Mouse (Mus musculus): ENCODE data around the gene Tmem208.

Gene Tmem208

DNA sequence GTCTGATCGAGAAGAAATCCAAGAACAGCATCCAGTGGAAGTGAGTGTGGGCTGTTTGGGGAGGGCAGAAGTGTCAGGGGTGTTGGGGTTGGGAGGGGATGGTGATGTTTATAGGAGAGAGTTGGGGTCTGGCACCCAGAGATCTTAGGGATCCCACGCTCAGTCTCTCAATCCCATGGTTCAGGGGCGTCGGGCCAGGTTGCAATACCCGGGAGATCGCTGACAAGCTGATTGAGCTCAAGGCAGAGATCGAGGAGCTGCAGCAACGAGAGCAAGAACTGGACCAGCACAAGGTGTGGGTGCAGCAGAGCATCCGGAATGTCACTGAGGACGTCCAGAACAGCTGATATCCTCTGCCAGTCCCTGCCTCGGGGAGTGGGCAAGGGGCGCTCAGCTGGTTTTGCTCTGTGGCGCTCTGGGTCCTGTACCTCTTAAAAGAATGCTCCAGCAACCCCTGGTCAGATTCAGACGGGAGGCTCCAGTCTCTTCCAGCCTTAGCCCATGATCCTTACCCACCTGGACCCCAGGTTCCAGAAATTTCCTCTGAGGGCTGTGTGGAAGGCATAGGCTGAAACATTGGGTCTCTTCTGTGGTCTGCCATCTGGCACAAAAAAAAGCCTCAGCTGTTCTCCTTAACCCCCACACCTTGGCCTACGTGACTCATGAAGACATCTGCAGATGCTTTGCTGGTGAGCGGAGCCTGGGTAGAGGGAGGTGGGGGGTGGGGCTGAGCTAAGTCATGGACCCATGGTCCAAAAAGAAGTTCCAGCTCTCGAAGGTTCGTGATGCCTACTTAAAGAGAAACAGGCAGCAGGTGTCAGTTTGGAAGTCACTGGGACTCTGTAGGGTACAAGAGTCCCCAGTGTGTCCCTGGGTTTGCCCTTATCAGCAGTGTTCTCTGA, 27.6 kb upstream of the Tmem208 start:
- no peak for DNase-seq (ENCODE audit: low spot score)

GRCm38 (mm10) chr8:105299962-105300361, 26.2 kb upstream of the Tmem208 start:
- peak; percentile 75 for DNase-seq (ENCODE audit: low spot score)

- no peak for DNase-seq (ENCODE audit: low spot score)
Measured at GRCm38 (mm10) chr8:105303396-105303795, 22.8 kb upstream of the Tmem208 start.

DNA sequence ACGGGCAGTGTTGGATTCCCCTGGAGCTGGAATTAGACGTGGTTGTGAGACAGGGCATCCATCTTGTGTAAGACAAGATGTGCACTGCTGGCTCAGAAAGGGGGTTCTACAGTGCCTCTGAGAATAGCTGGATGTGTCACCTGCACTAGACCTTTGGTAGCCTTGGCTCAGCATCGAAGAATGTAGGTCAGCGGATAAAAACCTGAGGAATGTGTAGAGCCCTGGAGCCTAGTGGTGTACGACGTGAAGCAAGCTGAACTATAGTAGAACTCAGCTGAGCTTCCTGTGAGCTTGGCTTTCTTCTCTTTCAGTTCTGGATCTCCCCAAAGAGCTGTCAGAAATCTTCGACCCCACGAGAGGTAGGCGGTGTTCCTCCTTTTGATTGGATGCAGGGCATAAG, 22.3 kb upstream of the Tmem208 start:
- no peak for DNase-seq (ENCODE audit: low spot score)

- DNase-seq (ENCODE audit: low spot score), result no peak
Measured at GRCm38 (mm10) chr8:105304325-105305210, 21.6 kb upstream of the Tmem208 start.

- no peak for DNase-seq (ENCODE audit: low spot score)
Measured at GRCm38 (mm10) chr8:105305211-105306145, 20.7 kb upstream of the Tmem208 start, which contains the start of gene Elmo3. Elmo3 (plus strand) TSS chr8:105305601.

DNA sequence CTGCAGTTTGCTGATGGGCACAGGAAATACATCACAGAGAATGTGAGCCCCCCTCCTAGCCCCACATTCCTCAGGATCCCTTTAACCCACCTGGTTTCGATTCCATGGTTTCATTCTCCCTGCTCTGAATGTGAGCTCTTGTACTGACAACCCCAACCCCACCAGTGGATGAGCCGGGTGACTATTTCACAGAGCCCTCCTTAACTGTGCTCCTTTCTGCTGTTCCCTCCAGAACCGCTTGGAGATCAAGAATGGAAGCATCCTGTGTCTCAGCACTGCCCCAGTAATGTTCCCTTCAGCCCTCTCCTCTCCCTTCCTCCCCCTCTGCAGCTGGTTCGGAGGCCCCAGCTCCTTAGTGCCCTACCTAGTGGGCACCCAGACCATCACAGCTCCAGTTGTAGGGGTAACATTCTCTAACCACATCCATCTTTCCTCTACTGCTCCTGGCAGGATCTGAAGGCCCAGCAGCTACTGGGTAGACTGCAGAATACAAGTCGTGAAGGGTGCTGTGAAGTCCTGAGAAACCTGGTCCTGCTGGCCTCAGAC, 19.9 kb upstream of the Tmem208 start:
- DNase-seq (ENCODE audit: low spot score), result no peak

DNA sequence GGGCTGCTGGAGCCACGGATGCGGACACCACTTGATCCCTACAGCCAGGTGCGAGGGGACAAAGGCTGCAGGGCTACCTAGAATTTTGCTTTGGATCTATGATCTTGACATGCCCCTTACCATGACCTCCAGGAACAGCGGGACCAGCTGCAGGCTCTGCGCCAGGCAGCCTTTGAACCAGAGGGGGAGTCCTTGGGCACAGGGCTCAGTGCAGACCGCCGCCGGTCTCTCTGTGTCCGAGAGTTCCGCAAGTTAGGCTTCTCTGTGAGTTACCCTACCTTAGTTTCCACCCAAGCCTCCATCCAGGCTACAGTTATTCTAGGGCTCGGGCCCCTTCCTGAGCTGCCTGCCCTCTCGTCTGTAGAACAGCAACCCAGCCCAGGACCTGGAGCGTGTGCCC, 18.5 kb upstream of the Tmem208 start:
- no peak for DNase-seq (ENCODE audit: low spot score)

DNA sequence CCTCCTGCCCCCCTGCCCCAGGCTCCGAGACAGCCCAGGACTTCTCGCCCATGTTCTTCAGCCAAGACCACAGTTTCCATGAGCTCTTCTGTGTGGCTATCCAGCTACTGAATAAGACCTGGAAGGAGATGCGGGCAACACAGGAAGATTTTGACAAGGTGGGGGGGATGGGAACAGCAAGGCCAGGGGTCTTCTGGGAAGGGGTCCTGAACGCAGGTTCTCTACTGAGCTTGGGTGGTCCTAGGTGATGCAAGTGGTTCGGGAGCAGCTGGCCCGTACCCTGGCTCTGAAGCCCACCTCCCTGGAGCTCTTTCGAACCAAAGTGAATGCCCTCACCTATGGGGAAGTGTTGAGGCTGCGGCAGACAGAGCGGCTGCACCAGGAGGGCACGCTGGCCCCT, 17.7 kb upstream of the Tmem208 start:
- no peak for DNase-seq (ENCODE audit: low spot score)

GRCm38 (mm10) chr8:105309142-105309847, 16.9 kb upstream of the Tmem208 start:
- DNase-seq (ENCODE audit: low spot score), result no peak

DNA sequence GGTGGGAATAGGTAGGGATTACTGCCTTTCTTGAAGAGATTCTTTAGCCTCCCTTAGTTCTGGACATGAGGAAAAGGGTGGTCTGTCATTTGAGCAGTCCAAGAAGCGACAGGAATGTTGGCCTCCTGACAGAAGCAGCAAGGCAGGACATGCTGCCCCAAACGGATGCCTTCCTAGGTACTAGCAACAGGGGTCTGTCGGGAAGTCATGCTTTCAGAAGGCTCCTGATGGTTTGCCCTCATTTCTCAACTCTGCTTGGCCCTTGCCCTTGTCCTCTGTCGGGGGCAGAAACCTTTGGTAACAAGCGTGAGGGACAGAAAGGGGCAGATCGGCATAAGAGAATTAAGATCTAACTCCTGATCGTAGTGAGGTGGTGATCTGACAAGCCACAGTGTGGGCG, 16.0 kb upstream of the Tmem208 start:
- DNase-seq (ENCODE audit: low spot score), result no peak

DNA sequence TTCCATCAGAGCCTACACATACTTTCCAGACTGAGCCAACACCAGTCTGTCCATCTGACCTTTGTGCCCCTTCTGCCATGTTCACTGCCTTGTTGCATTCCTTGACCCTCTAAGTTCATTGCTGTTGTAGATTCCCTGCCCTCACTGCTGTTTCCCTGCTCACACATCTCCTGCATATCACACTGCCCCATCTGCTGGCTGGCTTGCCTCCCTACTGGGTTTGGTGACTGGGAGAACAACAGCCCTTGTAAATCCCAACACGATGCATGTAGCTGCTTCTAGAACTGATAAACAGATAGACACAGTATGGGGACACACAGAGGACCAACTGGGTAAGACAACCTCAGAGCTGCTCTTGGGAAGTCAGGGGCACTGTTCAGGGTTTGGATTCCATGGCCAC, 14.4 kb upstream of the Tmem208 start:
- no peak for DNase-seq (ENCODE audit: low spot score)

DNA sequence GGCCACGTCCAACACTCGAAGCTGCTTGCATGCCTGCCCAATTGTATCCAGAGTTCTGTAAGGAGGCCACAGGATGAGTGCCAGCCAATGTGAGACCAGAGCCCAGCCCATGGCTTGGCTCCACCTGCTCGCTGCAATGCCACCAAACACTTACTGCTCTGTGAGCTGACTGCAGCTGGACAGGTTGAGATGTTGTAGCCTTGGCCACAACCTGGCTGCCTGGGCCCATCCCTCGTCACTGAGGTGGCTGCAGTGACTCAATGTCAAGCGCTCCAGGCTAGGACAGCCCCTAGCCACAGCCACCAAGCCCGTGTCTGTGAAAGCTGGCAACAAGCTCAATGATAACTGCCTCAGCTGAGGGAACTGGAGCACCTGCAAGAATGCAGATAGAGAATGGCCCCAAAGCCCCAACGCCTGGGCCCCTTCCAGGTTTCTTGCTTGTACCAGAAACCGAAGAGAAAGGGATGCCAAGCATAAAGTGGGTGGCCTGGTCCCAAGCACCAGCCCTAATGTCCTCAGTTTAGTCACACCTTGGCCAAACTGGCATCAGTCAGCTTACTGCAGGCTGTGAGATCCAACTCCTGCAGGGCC, 13.2 kb upstream of the Tmem208 start:
- no peak for DNase-seq (ENCODE audit: low spot score)

- DNase-seq (ENCODE audit: low spot score), result no peak
Measured at GRCm38 (mm10) chr8:105313622-105314402, 12.3 kb upstream of the Tmem208 start.

GRCm38 (mm10) chr8:105315073-105315769, 10.9 kb upstream of the Tmem208 start:
- DNase-seq (ENCODE audit: low spot score), result no peak

- DNase-seq (ENCODE audit: low spot score), result no peak
Measured at GRCm38 (mm10) chr8:105317941-105318340, 8.2 kb upstream of the Tmem208 start.

- DNase-seq (ENCODE audit: low spot score), result no peak
Measured at GRCm38 (mm10) chr8:105318662-105319190, 7.4 kb upstream of the Tmem208 start.

DNA sequence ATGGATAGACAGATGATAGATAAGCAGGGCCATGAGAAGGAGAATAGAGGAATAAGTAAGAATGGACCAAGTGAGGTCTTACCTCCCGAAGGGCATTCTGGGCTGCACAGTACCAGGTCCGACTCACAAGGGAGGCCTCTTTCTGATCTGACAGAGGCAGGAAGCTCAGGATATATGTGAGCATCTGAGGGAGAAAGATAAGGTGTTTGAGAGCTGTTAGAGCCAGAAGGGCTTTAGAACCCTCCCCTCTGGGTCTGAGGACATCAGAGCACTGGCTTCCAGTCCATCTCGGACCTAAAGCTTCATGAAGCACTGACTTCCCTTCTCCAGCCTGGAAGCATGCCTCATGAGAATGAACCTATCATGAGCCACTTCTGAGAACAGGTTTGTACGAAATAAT, 3.0 kb upstream of the Tmem208 start:
- no peak for DNase-seq (ENCODE audit: low spot score)

DNA sequence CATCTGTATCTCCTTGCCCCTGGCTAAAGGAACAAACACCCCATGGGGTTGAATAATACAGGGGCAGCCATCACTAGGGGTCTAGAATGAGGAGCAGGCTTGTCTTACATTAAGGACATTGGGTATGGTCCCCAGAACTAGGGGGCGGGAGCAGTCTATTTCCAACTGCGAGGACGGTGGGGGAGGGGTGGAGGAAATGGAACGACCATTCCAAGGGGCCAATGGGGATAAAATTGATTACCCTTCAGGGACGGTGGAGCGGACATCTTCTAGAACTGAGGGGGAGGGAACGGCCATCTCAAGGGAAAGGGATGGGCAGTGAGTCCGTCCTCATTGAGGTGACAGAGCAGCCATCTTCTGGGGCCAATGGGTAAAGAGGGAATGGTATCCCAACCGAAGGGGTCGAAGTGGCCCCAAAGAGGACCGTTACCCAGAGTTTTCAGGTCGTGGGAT, 487 bp upstream of the Tmem208 start:
- DNase-seq (ENCODE audit: low spot score), result no peak
